Mouse (Mus musculus) MEL (cell line): ENCODE results near the gene Wdr72. TPM values are rescaled to one million over a fixed set of nuclear protein-coding genes. Genes with fewer than 3 reads are reported as not detected.

Source experiments
- DNase-seq: peaks from one replicate; pipeline ENCODE4 v3.0.0; 2011; ENCODE audit warnings: low read depth, low spot score
- H3K27ac ChIP-seq: 2 replicates; pipeline ENCODE4 v1.5.1; 2012; ENCODE audit warnings: low read depth, mild to moderate bottlenecking, control low read depth, low read length, moderate library complexity; ENCODE audit not compliant: control insufficient read depth
- H3K27me3 ChIP-seq, 2 experiments: fragments of 150-350 bp in 1 of 2; sonication (generic) in 1 of 2; 2 replicates each; pipeline ENCODE4 v1.6.1; 2012; ENCODE audit warnings: low read length in 2 of 2, mild to moderate bottlenecking in 2 of 2, improper control_type of control experiment in 1 of 2, moderate library complexity in 1 of 2; ENCODE audit not compliant: insufficient read depth in 2 of 2, control insufficient read depth in 1 of 2
- H3K36me3 ChIP-seq, 2 experiments: 2 replicates each; pipeline ENCODE4 v1.6.1; 2012 to 2014; ENCODE audit warnings: low read length in 2 of 2, improper control_type of control experiment in 1 of 2, inconsistent platforms in 1 of 2, mild to moderate bottlenecking in 1 of 2; ENCODE audit not compliant: insufficient read depth in 2 of 2, control insufficient read depth in 1 of 2
- H3K4me1 ChIP-seq, 2 experiments: fragments of 150-350 bp in 1 of 2; sonication (generic) in 1 of 2; 2 replicates each; pipeline ENCODE4 v1.6.1; 2012; ENCODE audit warnings: low read length in 2 of 2, improper control_type of control experiment in 1 of 2, mild to moderate bottlenecking in 1 of 2; ENCODE audit not compliant: insufficient read depth in 2 of 2, control insufficient read depth in 1 of 2
- H3K4me3 ChIP-seq, 2 experiments: fragments of 150-350 bp in 1 of 2; sonication (generic) in 1 of 2; 2 replicates each; pipeline ENCODE4 v1.5.1; 2012; ENCODE audit warnings: low read depth in 2 of 2, low read length in 2 of 2, mild to moderate bottlenecking in 2 of 2, moderate library complexity in 2 of 2, control low read depth in 1 of 2, improper control_type of control experiment in 1 of 2; ENCODE audit not compliant: control insufficient read depth in 1 of 2, insufficient read depth in 1 of 2
- H3K79me2 ChIP-seq: 2 replicates; pipeline ENCODE4 v1.6.1; 2012; ENCODE audit warnings: mild to moderate bottlenecking, low read length, moderate library complexity; ENCODE audit not compliant: control insufficient read depth, poor library complexity, insufficient read depth
- H3K9ac ChIP-seq: 2 replicates; pipeline ENCODE4 v1.6.1; 2012; ENCODE audit warnings: low read depth, mild to moderate bottlenecking, control low read depth, low read length, moderate library complexity; ENCODE audit not compliant: control insufficient read depth, poor library complexity, severe bottlenecking
- H3K9me3 ChIP-seq: fragments of 150-350 bp; sonication (generic); replicated peaks from 2 replicates; pipeline ENCODE4 v1.6.1; 2012; ENCODE audit warnings: mild to moderate bottlenecking, low read length, improper control_type of control experiment, moderate library complexity; ENCODE audit not compliant: insufficient read depth
- BHLHE40 ChIP-seq: IDR thresholded peaks from 2 replicates; pipeline ENCODE4 v1.6.1; 2012; ENCODE audit warnings: low read depth, mild to moderate bottlenecking, inconsistent platforms, low read length, improper control_type of control experiment, borderline replicate concordance
- CHD1 ChIP-seq: IDR thresholded peaks from 2 replicates; pipeline ENCODE4 v1.6.1; 2012; ENCODE audit warnings: low read depth, mild to moderate bottlenecking, inconsistent platforms, low read length, improper control_type of control experiment
- CHD2 ChIP-seq: IDR thresholded peaks from 2 replicates; pipeline ENCODE4 v1.6.1; 2011; ENCODE audit warnings: low read length, improper control_type of control experiment
- GABPA ChIP-seq: IDR thresholded peaks from 2 replicates; pipeline ENCODE4 v1.6.1; 2012; ENCODE audit warnings: low read depth, mild to moderate bottlenecking, inconsistent platforms, low read length, improper control_type of control experiment, moderate library complexity
- GATA1 ChIP-seq: IDR thresholded peaks from 2 replicates; pipeline ENCODE4 v1.6.1; 2011; ENCODE audit warnings: low read depth, low read length, improper control_type of control experiment
- HCFC1 ChIP-seq: IDR thresholded peaks from 2 replicates; pipeline ENCODE4 v1.6.1; 2012; ENCODE audit warnings: low read depth, mild to moderate bottlenecking, inconsistent platforms, low read length, improper control_type of control experiment, moderate library complexity
- KAT2A ChIP-seq: conservative IDR thresholded peaks from 2 replicates; pipeline ENCODE4 v1.6.1; 2012; ENCODE audit warnings: low read depth, low read length, improper control_type of control experiment, inconsistent platforms
- MAFK ChIP-seq: IDR thresholded peaks from 2 replicates; pipeline ENCODE4 v1.6.1; 2011; ENCODE audit warnings: low read depth, mild to moderate bottlenecking, low read length, improper control_type of control experiment, borderline replicate concordance
- MXI1 ChIP-seq: IDR thresholded peaks from 2 replicates; pipeline ENCODE4 v1.6.1; 2011; ENCODE audit warnings: mild to moderate bottlenecking, low read depth, low read length, improper control_type of control experiment
- MYB ChIP-seq: IDR thresholded peaks from 2 replicates; pipeline ENCODE4 v1.6.1; 2011; ENCODE audit warnings: mild to moderate bottlenecking, low read depth, low read length, improper control_type of control experiment
- MYC ChIP-seq: IDR thresholded peaks from 2 replicates; pipeline ENCODE4 v1.6.1; 2011; ENCODE audit warnings: low read depth, mild to moderate bottlenecking, low read length, improper control_type of control experiment, moderate library complexity
- NELFE ChIP-seq: IDR thresholded peaks from 2 replicates; pipeline ENCODE4 v1.6.1; 2011; ENCODE audit warnings: low read depth, low read length, improper control_type of control experiment
- POLR2A ChIP-seq, 2 experiments: IDR thresholded peaks; 2 replicates each; pipeline ENCODE4 v1.6.1; 2011 to 2012; ENCODE audit warnings: low read length in 2 of 2, mild to moderate bottlenecking in 2 of 2, control low read depth in 1 of 2, improper control_type of control experiment in 1 of 2, low read depth in 1 of 2, moderate library complexity in 1 of 2; ENCODE audit not compliant: control insufficient read depth in 1 of 2, insufficient read depth in 1 of 2, poor library complexity in 1 of 2
- POLR2AphosphoS5 ChIP-seq: IDR thresholded peaks from 2 replicates; pipeline ENCODE4 v1.6.1; 2012; ENCODE audit warnings: low read depth, borderline replicate concordance, mild to moderate bottlenecking, inconsistent platforms, low read length, moderate library complexity, mixed read lengths
- RAD21 ChIP-seq: IDR thresholded peaks from 2 replicates; pipeline ENCODE4 v1.6.1; 2011; ENCODE audit warnings: mild to moderate bottlenecking, low read depth, low read length, improper control_type of control experiment
- RCOR1 ChIP-seq: IDR thresholded peaks from 2 replicates; pipeline ENCODE4 v1.6.1; 2012; ENCODE audit warnings: low read depth, mild to moderate bottlenecking, inconsistent platforms, low read length, improper control_type of control experiment
- TAL1 ChIP-seq: IDR thresholded peaks from 2 replicates; pipeline ENCODE4 v1.6.1; 2012; ENCODE audit warnings: mild to moderate bottlenecking, inconsistent platforms, low read length, moderate library complexity, mixed read lengths
- TBP ChIP-seq: IDR thresholded peaks from 2 replicates; pipeline ENCODE4 v1.8.0; 2011; ENCODE audit warnings: low read depth, low read length, improper control_type of control experiment
- UBTF ChIP-seq: IDR thresholded peaks from 2 replicates; pipeline ENCODE4 v1.6.1; 2012; ENCODE audit warnings: low read depth, mild to moderate bottlenecking, inconsistent platforms, low read length, improper control_type of control experiment, moderate library complexity, borderline replicate concordance; ENCODE audit not compliant: insufficient read depth
- USF1 ChIP-seq: IDR thresholded peaks from 2 replicates; pipeline ENCODE4 v1.6.1; 2014; ENCODE audit warnings: low read depth, mild to moderate bottlenecking, inconsistent platforms, low read length, improper control_type of control experiment, moderate library complexity
- ZMIZ1 ChIP-seq: IDR thresholded peaks from 2 replicates; pipeline ENCODE4 v1.6.1; 2012; ENCODE audit warnings: low read depth, mild to moderate bottlenecking, inconsistent platforms, low read length, improper control_type of control experiment, moderate library complexity
- polyA plus RNA-seq, 2 experiments: library from polyadenylated mRNA; stranded (reverse) in 1 of 2; unstranded in 1 of 2; fragments of >175 nt in 1 of 2; fragments of >200 nt in 1 of 2; gene quantifications; 2 replicates each; pipeline versions ENCODE4 v1.2.1 to v1.2.4; 2012; ENCODE audit warnings: low replicate concordance in 2 of 2, low read depth in 1 of 2; ENCODE audit not compliant: insufficient read length in 2 of 2, insufficient read depth in 1 of 2, missing spikeins in 1 of 2
- total RNA-seq: library from RNA; depleted of rRNA; stranded (reverse); fragments of 300-350 nt; gene quantifications from 2 replicates; pipeline ENCODE4 v1.2.3, GENCODE M21; 2012

The Wdr72 gene
- total and polyA plus RNA-seq, 3 experiments: not detected

DNA sequence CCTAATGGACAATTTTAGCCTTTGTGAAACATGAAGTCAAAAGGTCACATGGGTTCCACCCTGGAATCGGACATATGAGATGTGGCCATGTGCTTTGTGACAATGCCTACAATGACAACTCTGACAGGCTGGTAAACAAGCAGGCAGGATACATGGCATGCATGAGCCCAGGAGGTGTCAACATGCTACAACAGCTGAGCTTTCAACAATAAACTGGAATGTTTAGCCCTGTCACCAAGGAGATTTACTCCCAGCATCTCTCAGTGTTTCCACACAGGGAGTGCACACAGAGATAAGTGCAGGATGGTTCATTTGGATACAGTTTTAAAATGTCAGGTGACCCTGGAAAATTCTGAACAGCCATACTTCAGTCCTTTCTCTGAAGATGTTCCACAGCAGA lies 140.4 kb downstream of the Wdr72 start:
- no peaks in the 10 kb centered on the region for H3K79me2 ChIP-seq
- TF ChIP-seq NELFE (no peak), BHLHE40 (no peak), CHD2 (no peak), MYB (no peak), GABPA (no peak), MAFK (no peak), POLR2AphosphoS5 (no peak), GATA1 (no peak), ZMIZ1 (no peak), RAD21 (no peak), MXI1 (no peak), RCOR1 (no peak), POLR2A (IDR thresholded peaks at IDR 0.05; ENCODE audit: control insufficient read depth in 1 of 2, insufficient read depth in 1 of 2, low read depth in 1 of 2, low read length in 2 of 2, poor library complexity in 1 of 2) (no peak), KAT2A (no peak), USF1 (no peak), HCFC1 (no peak), MYC (no peak), TBP (no peak), CHD1 (no peak), TAL1 (no peak)
- TF ChIP-seq, all 39 proteins: peak for 0
- no peak overlapping the region for H3K9ac ChIP-seq
- H3K4me3 ChIP-seq: no peak overlapping the region
- no peak for DNase-seq
- H3K9me3 ChIP-seq: no peaks in the 10 kb centered on the region
- no peaks in the 10 kb centered on the region for H3K4me1 ChIP-seq
- H3K27me3 ChIP-seq: no peaks in the 10 kb centered on the region
- no peaks in the 10 kb centered on the region for H3K36me3 ChIP-seq
- no peak overlapping the region for H3K27ac ChIP-seq

DNA sequence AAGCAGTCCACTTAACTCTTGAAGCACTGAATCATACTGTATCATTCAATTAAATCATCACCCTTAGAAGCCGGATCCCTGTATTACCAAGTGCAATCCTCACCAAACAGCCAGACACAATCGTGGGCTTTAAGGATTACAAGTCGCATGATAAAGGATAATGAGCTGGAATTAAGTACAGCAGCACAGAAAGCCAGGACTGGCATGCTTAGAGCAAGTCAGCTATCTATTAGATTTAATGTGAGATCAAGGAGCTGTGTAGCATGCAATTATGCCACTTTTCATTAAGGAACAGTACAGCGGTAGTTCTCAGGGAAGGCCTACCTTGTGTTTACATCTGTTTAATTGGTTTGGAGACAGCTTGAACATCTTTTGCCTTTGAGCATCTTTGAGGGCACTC lies 148.2 kb downstream of the Wdr72 start:
- H3K4me3 ChIP-seq: no peak overlapping the region
- no peak for DNase-seq
- no peaks in the 10 kb centered on the region for H3K36me3 ChIP-seq
- H3K27me3 ChIP-seq: no peaks in the 10 kb centered on the region
- no peak overlapping the region for H3K27ac ChIP-seq
- TF ChIP-seq CHD2 (no peak), MXI1 (no peak), UBTF (no peak), MAFK (no peak)
- no peaks in the 10 kb centered on the region for H3K79me2 ChIP-seq
- H3K4me1 ChIP-seq: no peaks in the 10 kb centered on the region
- H3K9me3 ChIP-seq: no peaks in the 10 kb centered on the region
- no peak overlapping the region for H3K9ac ChIP-seq
